ENCODE assay signal across 11 mouse cellular contexts in the genomic region with DNA sequence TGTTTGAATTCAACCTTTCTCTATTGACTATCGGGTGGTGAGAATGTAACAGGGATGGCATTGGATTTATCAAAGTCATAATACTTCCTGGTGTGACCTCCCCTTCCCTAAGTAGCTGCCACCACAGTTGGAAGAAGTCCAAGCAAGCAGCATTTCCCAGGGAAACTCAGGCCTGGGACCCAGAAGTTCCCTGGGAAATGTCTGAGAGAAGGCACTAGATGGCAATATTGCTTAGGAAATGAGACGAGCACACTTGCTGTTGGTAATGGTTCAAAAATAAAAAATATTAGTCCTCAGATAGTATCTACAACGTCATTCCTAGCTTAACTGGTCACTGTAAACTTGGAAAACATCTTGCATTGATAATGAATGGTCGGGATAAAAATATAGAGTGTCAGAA. TPM values are rescaled to one million over a fixed set of nuclear protein-coding genes. Genes with fewer than 3 reads are reported as not detected.
DNase-seq lines count a peak whose midpoint lies in the region; ATAC-seq and TF ChIP-seq lines count a peak whose summit lies in the region.
"Had no signal": no experiment of that assay in that cellular context is flagged by ENCODE, and none has a peak within 500 bp of the region (broad histone marks: within the 10 kb centered on the region; RNA-seq: fewer than 3 reads in every experiment).

No protein-coding gene starts in this region.

- no peak overlapping the region for H3K4me2 ChIP-seq in midbrain, embryonic 11.5 days
- H3K4me2 ChIP-seq in stomach, postnatal 0 days (replicated peaks; ENCODE audit: low read depth): no peak overlapping the region
- H3K4me2 ChIP-seq: heart, embryonic 15.5 days; stomach, embryonic 15.5 days had no signal

- H3K9me3 ChIP-seq in midbrain, embryonic 11.5 days (ENCODE audit: control insufficient read depth, low read length): no peaks in the 10 kb centered on the region
- no peaks in the 10 kb centered on the region for H3K9me3 ChIP-seq in midbrain, embryonic 10.5 days (replicated peaks)
- H3K9me3 ChIP-seq in stomach, postnatal 0 days (ENCODE audit: control insufficient read depth, low read length): no peaks in the 10 kb centered on the region
- H3K9me3 ChIP-seq: heart, embryonic 15.5 days; megakaryocyte, embryonic 14.5 days; stomach, embryonic 15.5 days had no signal

- no peaks in the 10 kb centered on the region for H3K36me3 ChIP-seq in midbrain, embryonic 11.5 days (ENCODE audit: control insufficient read depth, insufficient read depth, low read length)
- H3K36me3 ChIP-seq in midbrain, embryonic 10.5 days: no peaks in the 10 kb centered on the region
- no peaks in the 10 kb centered on the region for H3K36me3 ChIP-seq in stomach, postnatal 0 days (ENCODE audit: control insufficient read depth, insufficient read depth, low read length)
- H3K36me3 ChIP-seq: heart, embryonic 15.5 days; stomach, embryonic 15.5 days had no signal

- 39% methylated on average over 4 of the region's 4 CpGs for WGBS in midbrain, embryonic 11.5 days
- WGBS in midbrain, embryonic 10.5 days: 43% methylated on average over 4 of the region's 4 CpGs
- WGBS in stomach, postnatal 0 days: 11% methylated on average over 4 of the region's 4 CpGs

- H3K9ac ChIP-seq in midbrain, embryonic 11.5 days (ENCODE audit: low read length): no peak overlapping the region
- H3K9ac ChIP-seq in stomach, postnatal 0 days (ENCODE audit: low read length): no peak overlapping the region
- H3K9ac ChIP-seq: heart, embryonic 15.5 days; stomach, embryonic 15.5 days had no signal

- no peak overlapping the region for H3K4me3 ChIP-seq in gastrocnemius, adult 2 months
- H3K4me3 ChIP-seq in midbrain, embryonic 11.5 days (ENCODE audit: low read depth, low read length): no peak overlapping the region
- no peak overlapping the region for H3K4me3 ChIP-seq in midbrain, embryonic 10.5 days
- no peak overlapping the region for H3K4me3 ChIP-seq in stomach, postnatal 0 days (ENCODE audit: low read depth, low read length)
- H3K4me3 ChIP-seq: heart, embryonic 15.5 days; megakaryocyte, embryonic 14.5 days; stomach, embryonic 15.5 days had no signal

- H3K27me3 ChIP-seq in midbrain, embryonic 11.5 days (ENCODE audit: control insufficient read depth, insufficient read depth, low read length): no peaks in the 10 kb centered on the region
- no peaks in the 10 kb centered on the region for H3K27me3 ChIP-seq in midbrain, embryonic 10.5 days (ENCODE audit: low read depth, poor library complexity, severe bottlenecking)
- H3K27me3 ChIP-seq in stomach, postnatal 0 days (ENCODE audit: control insufficient read depth, insufficient read depth, low read length): no peaks in the 10 kb centered on the region
- H3K27me3 ChIP-seq: heart, embryonic 15.5 days; stomach, embryonic 15.5 days had no signal

- DNase-seq in gastrocnemius, adult 2 months: no peak
- no peak for DNase-seq in gastrocnemius, postnatal 4 days (ENCODE audit: low spot score in 2 of 2)
- peak; percentile 86 for DNase-seq in midbrain, embryonic 11.5 days (ENCODE audit: low spot score, missing footprints)
- no peak for DNase-seq in midbrain, embryonic 10.5 days (ENCODE audit: low spot score)
- DNase-seq in gonadal fat pad, adult 2 months (ENCODE audit: low read depth): peak; percentile 12
- no peak for DNase-seq in stomach, postnatal 0 days (ENCODE audit: low spot score)
- no peak for DNase-seq in right cerebral cortex, postnatal 14 days
- DNase-seq in gastrocnemius, postnatal 10 days: no peak

- TF ChIP-seq CTCF in gastrocnemius, adult 2 months (IDR thresholded peaks at IDR 0.05): peak; percentile 51
- TF ChIP-seq CTCF in stomach, postnatal 0 days (IDR thresholded peaks at IDR 0.05; ENCODE audit: low read depth): peak; percentile 78

- ATAC-seq in midbrain, embryonic 11.5 days (ENCODE audit: low FRiP score): no peak
- no peak; the same call in 1 of the 2 replicates for ATAC-seq in stomach, postnatal 0 days (ENCODE audit: low FRiP score, low TSS enrichment)

- no peaks in the 10 kb centered on the region for H3K4me1 ChIP-seq in midbrain, embryonic 11.5 days (ENCODE audit: control insufficient read depth, insufficient read depth, low read length)
- peaks cover 3% of the 10 kb centered on the region; the same call in 1 of the 2 replicates for H3K4me1 ChIP-seq in midbrain, embryonic 10.5 days
- no peaks in the 10 kb centered on the region for H3K4me1 ChIP-seq in stomach, postnatal 0 days (replicated peaks; ENCODE audit: control insufficient read depth, insufficient read depth)
- H3K4me1 ChIP-seq: megakaryocyte, embryonic 14.5 days had no signal

- no peak for TF ChIP-seq EP300 in stomach, postnatal 0 days (optimal IDR thresholded peaks at IDR 0.05)

- no peak overlapping the region for H3K27ac ChIP-seq in gastrocnemius, adult 2 months
- no peak overlapping the region for H3K27ac ChIP-seq in midbrain, embryonic 11.5 days (ENCODE audit: low read depth, low read length)
- H3K27ac ChIP-seq in midbrain, embryonic 10.5 days (replicated peaks): no peak overlapping the region
- H3K27ac ChIP-seq in stomach, postnatal 0 days (replicated peaks): no peak overlapping the region
- H3K27ac ChIP-seq: heart, embryonic 15.5 days; stomach, embryonic 15.5 days had no signal

- intact Hi-C loops in gastrocnemius, adult 2 months (cut with DNase I): loop anchor here (5.0 kb wide), 1 partner anchor 591 kb away; no protein-coding TSS in a partner anchor

RNA-seq across cellular contexts. Expression of a gene that starts 35.0 kb away (rescaled TPM):
- not detected for total RNA-seq in gastrocnemius, adult 2 months (2021)
- 1 to 10 TPM in 1 of 2 experiments, under 1 TPM in 1; 0.29 to 1.1 TPM for total RNA-seq in gastrocnemius, postnatal 4 days (2021)
- polyA plus RNA-seq in midbrain, embryonic 11.5 days (2014; fragmentation: Nextera tagmentation; extraction: Ambion mirVana): 0.10 and 0.12 TPM in 2 replicates
- not detected in 2 replicates for polyA plus RNA-seq in midbrain, embryonic 10.5 days (2016; fragmentation: Nextera tagmentation; extraction: Ambion mirVana)
- 6.5 and 9.5 TPM in 2 replicates for polyA plus RNA-seq in gonadal fat pad, adult 2 months (2012; rRNA removed)
- 0.19 TPM in 1 of 2 replicates, not detected in the other for polyA plus RNA-seq in stomach, postnatal 0 days (2015; fragmentation: Nextera tagmentation; extraction: Ambion mirVana)
- total RNA-seq in gastrocnemius, postnatal 10 days (2021): under 1 TPM; 0.14 to 0.27 TPM

RNA-seq across cellular contexts. Expression of a gene that starts 38.6 kb away (rescaled TPM):
- total RNA-seq in gastrocnemius, adult 2 months (2021): 10 to 100 TPM; 88.5 to 89.5 TPM
- total RNA-seq in gastrocnemius, postnatal 4 days (2021): 100 to 1,000 TPM; 107 to 109 TPM
- 20.4 and 23.3 TPM in 2 replicates for polyA plus RNA-seq in midbrain, embryonic 11.5 days (2014; fragmentation: Nextera tagmentation; extraction: Ambion mirVana)
- 21.3 and 21.8 TPM in 2 replicates for polyA plus RNA-seq in midbrain, embryonic 10.5 days (2016; fragmentation: Nextera tagmentation; extraction: Ambion mirVana)
- polyA plus RNA-seq in gonadal fat pad, adult 2 months (2012; rRNA removed): 7.9 and 12.4 TPM in 2 replicates
- polyA plus RNA-seq in stomach, postnatal 0 days (2015; fragmentation: Nextera tagmentation; extraction: Ambion mirVana): 12.4 and 12.7 TPM in 2 replicates
- total RNA-seq in gastrocnemius, postnatal 10 days (2021): 100 to 1,000 TPM; 105 to 106 TPM

RNA-seq across cellular contexts. Expression of a gene that starts 53.8 kb away (rescaled TPM):
- total RNA-seq in gastrocnemius, adult 2 months (2021): not detected
- under 1 TPM; 0.31 to 0.32 TPM for total RNA-seq in gastrocnemius, postnatal 4 days (2021)
- 0.04 TPM in 1 of 2 replicates, not detected in the other for polyA plus RNA-seq in midbrain, embryonic 11.5 days (2014; fragmentation: Nextera tagmentation; extraction: Ambion mirVana)
- 0.06 and 0.07 TPM in 2 replicates for polyA plus RNA-seq in midbrain, embryonic 10.5 days (2016; fragmentation: Nextera tagmentation; extraction: Ambion mirVana)
- 0.04 TPM in 1 of 2 replicates, not detected in the other for polyA plus RNA-seq in gonadal fat pad, adult 2 months (2012; rRNA removed)
- 3.0 and 3.5 TPM in 2 replicates for polyA plus RNA-seq in stomach, postnatal 0 days (2015; fragmentation: Nextera tagmentation; extraction: Ambion mirVana)
- not detected for total RNA-seq in gastrocnemius, postnatal 10 days (2021)

Comparison
In these comparisons a context has a peak if more than half of its experiments do, and no peak if none do; other contexts are left out.
1. DNase-seq: peak in midbrain, embryonic 11.5 days (single experiment) and gonadal fat pad, adult 2 months (single experiment); none in gastrocnemius, adult 2 months (single experiment), gastrocnemius, postnatal 4 days (0 of 2), midbrain, embryonic 10.5 days (single experiment), stomach, postnatal 0 days (single experiment), right cerebral cortex, postnatal 14 days (single experiment) and gastrocnemius, postnatal 10 days (single experiment).